Mouse (Mus musculus): ENCODE results near the gene Arsk. TPM values are rescaled to one million over a fixed set of nuclear protein-coding genes. Genes with fewer than 3 reads are reported as not detected.

Arsk gene
- polyA plus RNA-seq, 1 experiment from 2014 or later: 3.3 TPM

GRCm38 (mm10) chr13:76062569-76062968 lies 35.9 kb downstream of the Arsk start:
- H3K36me3 ChIP-seq: no peaks in the 10 kb centered on the region
- no peak overlapping the region for H3K4me2 ChIP-seq
- H3K27me3 ChIP-seq: peaks cover 8% of the 10 kb centered on the region
- no peak for ATAC-seq (replicated peaks; ENCODE audit: insufficient number of reproducible peaks, insufficient read depth, low FRiP score, low read depth)
- H3K9me3 ChIP-seq (replicated peaks): no peaks in the 10 kb centered on the region
- H3K9ac ChIP-seq: no peak overlapping the region
- 83% methylated on average over 3 of the region's 3 CpGs for WGBS
- H3K27ac ChIP-seq: no peak overlapping the region
- H3K4me1 ChIP-seq (replicated peaks): no peaks in the 10 kb centered on the region
- H3K4me3 ChIP-seq: no peak overlapping the region

GRCm38 (mm10) chr13:76062126-76062525 lies 36.3 kb downstream of the Arsk start:
- H3K4me1 ChIP-seq (replicated peaks): no peaks in the 10 kb centered on the region
- 81% methylated on average over 3 of the region's 3 CpGs for WGBS
- H3K4me2 ChIP-seq: no peak overlapping the region
- H3K27ac ChIP-seq: no peak overlapping the region
- ATAC-seq (replicated peaks; ENCODE audit: insufficient number of reproducible peaks, insufficient read depth, low FRiP score, low read depth): no peak
- H3K4me3 ChIP-seq: no peak overlapping the region
- no peak overlapping the region for H3K9ac ChIP-seq
- no peaks in the 10 kb centered on the region for H3K36me3 ChIP-seq
- H3K27me3 ChIP-seq: peaks cover 12% of the 10 kb centered on the region
- H3K9me3 ChIP-seq (replicated peaks): no peaks in the 10 kb centered on the region

- no peak for ATAC-seq (replicated peaks; ENCODE audit: insufficient number of reproducible peaks, insufficient read depth, low FRiP score, low read depth)
- Histone ChIP-seq H3K4me2 (no peak overlapping the region), H3K36me3 (no peaks in the 10 kb centered on the region), H3K27me3 (peaks cover 31% of the 10 kb centered on the region), H3K4me1 (replicated peaks) (peaks cover 16% of the 10 kb centered on the region), H3K4me3 (no peak overlapping the region), H3K9me3 (replicated peaks) (no peaks in the 10 kb centered on the region), H3K27ac (no peak overlapping the region), H3K9ac (no peak overlapping the region)
- 90% methylated on average over 4 of the region's 4 CpGs for WGBS
Measured at GRCm38 (mm10) chr13:76059591-76059990, 38.9 kb downstream of the Arsk start.

GRCm38 (mm10) chr13:76057267-76058069 lies 41.0 kb downstream of the Arsk start:
- H3K27me3 ChIP-seq: peaks cover 48% of the 10 kb centered on the region
- WGBS: 68% methylated on average over 10 of the region's 10 CpGs

GRCm38 (mm10) chr13:76056896-76057266 lies 41.6 kb downstream of the Arsk start, which contains the start of gene Gpr150:
TSS of gene Gpr150 (minus strand) at chr13:76056996.
- no peak; the same call in 1 of the 2 replicates for ATAC-seq (replicated peaks; ENCODE audit: insufficient number of reproducible peaks, insufficient read depth, low FRiP score, low read depth)
- Histone ChIP-seq H3K36me3 (no peaks in the 10 kb centered on the region), H3K4me1 (replicated peaks) (peaks cover 16% of the 10 kb centered on the region), H3K27ac (no peak within 1 kb of the TSS), H3K4me2 (peak within 1 kb of the TSS; percentile 89), H3K9ac (peak within 1 kb of the TSS; percentile 33), H3K9me3 (replicated peaks) (no peaks in the 10 kb centered on the region), H3K4me3 (peak within 1 kb of the TSS; percentile 55), H3K27me3 (peaks cover 48% of the 10 kb centered on the region)
- 15% methylated on average over 10 of the region's 10 CpGs for WGBS

More at GRCm38 (mm10) chr13:76057267-76058069, 41.0 kb downstream of the Arsk start:
- Histone ChIP-seq H3K36me3 (no peaks in the 10 kb centered on the region), H3K9me3 (replicated peaks) (no peaks in the 10 kb centered on the region), H3K4me3 (no peak overlapping the region), H3K27ac (no peak overlapping the region), H3K4me2 (0 out of 2 replicates have a peak overlapping the region, but pooled peaks have one; percentile 89), H3K4me1 (replicated peaks) (peaks cover 16% of the 10 kb centered on the region), H3K9ac (no peak overlapping the region)
- ATAC-seq (replicated peaks; ENCODE audit: insufficient number of reproducible peaks, insufficient read depth, low FRiP score, low read depth): no peak

- Histone ChIP-seq H3K4me2 (peak overlapping the region; percentile 89), H3K9me3 (replicated peaks) (no peaks in the 10 kb centered on the region), H3K27ac (no peak overlapping the region), H3K36me3 (no peaks in the 10 kb centered on the region), H3K4me1 (replicated peaks) (peaks cover 16% of the 10 kb centered on the region), H3K9ac (peak overlapping the region; percentile 33), H3K4me3 (peak overlapping the region; percentile 55), H3K27me3 (peaks cover 48% of the 10 kb centered on the region)
- 1% methylated on average over 34 of the region's 34 CpGs for WGBS
- ATAC-seq (replicated peaks; ENCODE audit: insufficient number of reproducible peaks, insufficient read depth, low FRiP score, low read depth): peak; percentile 72; the same call in 1 of the 2 replicates
Measured at GRCm38 (mm10) chr13:76056261-76056724, 42.2 kb downstream of the Arsk start.

GRCm38 (mm10) chr13:76055391-76056232 lies 42.8 kb downstream of the Arsk start:
- peaks cover 16% of the 10 kb centered on the region for H3K4me1 ChIP-seq (replicated peaks)
- no peak overlapping the region for H3K27ac ChIP-seq
- under 1% methylated on average over 59 of the region's 59 CpGs for WGBS
- peak; percentile 50; the same call in 1 of the 2 replicates for ATAC-seq (replicated peaks; ENCODE audit: insufficient number of reproducible peaks, insufficient read depth, low FRiP score, low read depth)
- peaks cover 48% of the 10 kb centered on the region for H3K27me3 ChIP-seq
- H3K9ac ChIP-seq: peak overlapping the region; percentile 2; the same call in 1 of the 2 replicates
- H3K4me2 ChIP-seq: peak overlapping the region; percentile 89
- H3K4me3 ChIP-seq: peak overlapping the region; percentile 55
- no peaks in the 10 kb centered on the region for H3K36me3 ChIP-seq
- no peaks in the 10 kb centered on the region for H3K9me3 ChIP-seq (replicated peaks)

- ATAC-seq (replicated peaks; ENCODE audit: insufficient number of reproducible peaks, insufficient read depth, low FRiP score, low read depth): no peak
- Histone ChIP-seq H3K36me3 (no peaks in the 10 kb centered on the region), H3K4me3 (no peak overlapping the region), H3K4me2 (no peak overlapping the region), H3K27me3 (no peaks in the 10 kb centered on the region), H3K9me3 (replicated peaks) (no peaks in the 10 kb centered on the region), H3K27ac (no peak overlapping the region), H3K9ac (no peak overlapping the region), H3K4me1 (replicated peaks) (no peaks in the 10 kb centered on the region)
Measured at GRCm38 (mm10) chr13:76044971-76045370, 53.5 kb downstream of the Arsk start.

- Histone ChIP-seq H3K27ac (no peak overlapping the region), H3K9ac (no peak overlapping the region), H3K9me3 (replicated peaks) (no peaks in the 10 kb centered on the region), H3K36me3 (no peaks in the 10 kb centered on the region), H3K4me3 (no peak overlapping the region), H3K4me2 (no peak overlapping the region), H3K27me3 (no peaks in the 10 kb centered on the region), H3K4me1 (replicated peaks) (no peaks in the 10 kb centered on the region)
- ATAC-seq (replicated peaks; ENCODE audit: insufficient number of reproducible peaks, insufficient read depth, low FRiP score, low read depth): no peak
- 44% methylated on average over 1 of the region's 1 CpGs for WGBS
Measured at GRCm38 (mm10) chr13:76042455-76042854, 56.0 kb downstream of the Arsk start.

GRCm38 (mm10) chr13:76024588-76024987 lies 73.9 kb downstream of the Arsk start:
- Histone ChIP-seq H3K4me2 (no peak overlapping the region), H3K9ac (no peak overlapping the region), H3K36me3 (no peaks in the 10 kb centered on the region), H3K9me3 (replicated peaks) (no peaks in the 10 kb centered on the region), H3K27me3 (no peaks in the 10 kb centered on the region; the same call in 1 of the 2 replicates), H3K4me3 (no peak overlapping the region), H3K4me1 (replicated peaks) (no peaks in the 10 kb centered on the region), H3K27ac (no peak overlapping the region)
- 51% methylated on average over 3 of the region's 3 CpGs for WGBS
- no peak for ATAC-seq (replicated peaks; ENCODE audit: insufficient number of reproducible peaks, insufficient read depth, low FRiP score, low read depth)

GRCm38 (mm10) chr13:76021782-76022181 lies 76.7 kb downstream of the Arsk start:
- Histone ChIP-seq H3K9me3 (replicated peaks) (no peaks in the 10 kb centered on the region), H3K9ac (no peak overlapping the region), H3K4me2 (no peak overlapping the region), H3K27ac (no peak overlapping the region), H3K4me3 (no peak overlapping the region), H3K4me1 (replicated peaks) (peaks cover 5% of the 10 kb centered on the region), H3K36me3 (no peaks in the 10 kb centered on the region), H3K27me3 (no peaks in the 10 kb centered on the region; the same call in 1 of the 2 replicates)
- no peak for ATAC-seq (replicated peaks; ENCODE audit: insufficient number of reproducible peaks, insufficient read depth, low FRiP score, low read depth)
- 90% methylated on average over 2 of the region's 2 CpGs for WGBS
